Mouse (Mus musculus): ENCODE measurements around the gene Tango2.

Tango2 gene

DNA sequence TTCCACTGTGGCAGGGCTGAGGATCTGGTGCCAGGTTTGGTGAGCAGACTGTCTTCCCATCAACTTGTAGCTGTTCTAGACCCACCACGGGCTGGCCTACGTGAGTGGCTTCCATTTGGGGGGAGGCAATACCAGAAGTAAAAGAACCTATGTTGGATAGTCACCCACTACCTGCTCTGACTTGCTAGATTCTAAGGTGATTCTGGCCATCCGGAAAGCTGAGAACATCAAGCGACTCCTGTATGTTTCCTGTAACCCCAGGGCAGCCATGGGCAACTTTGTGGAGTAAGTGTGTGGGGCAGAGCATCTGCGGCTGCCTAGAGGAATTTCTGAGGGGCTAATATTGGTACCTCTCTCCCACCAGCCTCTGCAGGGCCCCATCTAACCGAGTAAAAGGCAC is 95.2 kb downstream of the Tango2 start:
- DNase-seq: no peak

GRCm38 (mm10) chr16:18250828-18251790 is 96.8 kb downstream of the Tango2 start:
- no peak for DNase-seq
